Mouse (Mus musculus): ENCODE measurements around the gene Enkd1. TPM values are rescaled to one million over a fixed set of nuclear protein-coding genes. Genes with fewer than 3 reads are reported as not detected.

The Enkd1 gene
- polyA plus RNA-seq, 1 experiment from 2014 or later, result 27.4 TPM

Other genes with a start within 250 kb of the Enkd1 start
- gene Tppp3, start 236.7 kb downstream of the Enkd1 start, polyA plus RNA-seq (2015; fragmentation: Nextera tagmentation; extraction: Ambion mirVana), result 34.6 and 40.4 TPM in 2 replicates
- gene Zdhhc1, start 211.3 kb downstream of the Enkd1 start, polyA plus RNA-seq (2015; fragmentation: Nextera tagmentation; extraction: Ambion mirVana), result 20.6 and 24.8 TPM in 2 replicates
- gene Hsd11b2, start 189.5 kb downstream of the Enkd1 start, polyA plus RNA-seq (2015; fragmentation: Nextera tagmentation; extraction: Ambion mirVana), result 3.9 and 6.1 TPM in 2 replicates
- 136 and 152 TPM in 2 replicates for gene Atp6v0d1, start 142.2 kb downstream of the Enkd1 start, polyA plus RNA-seq (2015; fragmentation: Nextera tagmentation; extraction: Ambion mirVana)
- gene Ripor1, start 103.0 kb downstream of the Enkd1 start, polyA plus RNA-seq (2015; fragmentation: Nextera tagmentation; extraction: Ambion mirVana), result 17.6 and 20.6 TPM in 2 replicates
- gene Ctcf, start 71.6 kb downstream of the Enkd1 start, polyA plus RNA-seq (2015; fragmentation: Nextera tagmentation; extraction: Ambion mirVana), result 165 and 173 TPM in 2 replicates
- gene Agrp, start 70.8 kb downstream of the Enkd1 start, polyA plus RNA-seq (2015; fragmentation: Nextera tagmentation; extraction: Ambion mirVana), result 0.62 and 0.88 TPM in 2 replicates
- gene Carmil2, start 21.9 kb downstream of the Enkd1 start, polyA plus RNA-seq (2015; fragmentation: Nextera tagmentation; extraction: Ambion mirVana), result 5.9 and 6.4 TPM in 2 replicates
- gene Acd, start 7.1 kb downstream of the Enkd1 start, polyA plus RNA-seq (2015; fragmentation: Nextera tagmentation; extraction: Ambion mirVana), result 98.3 and 99.2 TPM in 2 replicates
- gene Pard6a, start 7.1 kb downstream of the Enkd1 start, polyA plus RNA-seq (2015; fragmentation: Nextera tagmentation; extraction: Ambion mirVana), result 42.1 and 43.6 TPM in 2 replicates
- 0.19 TPM in 1 of 2 replicates, not detected in the other for gene 4933405L10Rik, start 555 bp downstream of the Enkd1 start, polyA plus RNA-seq (2015; fragmentation: Nextera tagmentation; extraction: Ambion mirVana)
- gene Gfod2, start 50.5 kb upstream of the Enkd1 start, polyA plus RNA-seq (2015; fragmentation: Nextera tagmentation; extraction: Ambion mirVana), result 64.7 and 65.7 TPM in 2 replicates
- 14.2 and 14.7 TPM in 2 replicates for gene Ranbp10, start 119.1 kb upstream of the Enkd1 start, polyA plus RNA-seq (2015; fragmentation: Nextera tagmentation; extraction: Ambion mirVana)
- 0.43 and 1.00 TPM in 2 replicates for gene Tsnaxip1, start 119.5 kb upstream of the Enkd1 start, polyA plus RNA-seq (2015; fragmentation: Nextera tagmentation; extraction: Ambion mirVana)
- gene Cenpt, start 145.1 kb upstream of the Enkd1 start, polyA plus RNA-seq (2015; fragmentation: Nextera tagmentation; extraction: Ambion mirVana), result 68.8 and 71.4 TPM in 2 replicates
- 65.9 and 68.3 TPM in 2 replicates for gene Thap11, start 146.9 kb upstream of the Enkd1 start, polyA plus RNA-seq (2015; fragmentation: Nextera tagmentation; extraction: Ambion mirVana)
- 254 and 295 TPM in 2 replicates for gene Nutf2, start 152.4 kb upstream of the Enkd1 start, polyA plus RNA-seq (2015; fragmentation: Nextera tagmentation; extraction: Ambion mirVana)
- gene Edc4, start 172.7 kb upstream of the Enkd1 start, polyA plus RNA-seq (2015; fragmentation: Nextera tagmentation; extraction: Ambion mirVana), result 46.4 and 56.9 TPM in 2 replicates
- 0.50 and 0.84 TPM in 2 replicates for gene Nrn1l, start 185.4 kb upstream of the Enkd1 start, polyA plus RNA-seq (2015; fragmentation: Nextera tagmentation; extraction: Ambion mirVana)
- 12.8 and 14.4 TPM in 2 replicates for gene Pskh1, start 192.2 kb upstream of the Enkd1 start, polyA plus RNA-seq (2015; fragmentation: Nextera tagmentation; extraction: Ambion mirVana)
- gene Ctrl, start 225.7 kb upstream of the Enkd1 start, polyA plus RNA-seq (2015; fragmentation: Nextera tagmentation; extraction: Ambion mirVana), result 1.9 TPM in 2 replicates
- gene Psmb10, start 230.2 kb upstream of the Enkd1 start, polyA plus RNA-seq (2015; fragmentation: Nextera tagmentation; extraction: Ambion mirVana), result 29.0 and 29.1 TPM in 2 replicates
- gene Lcat, start 235.2 kb upstream of the Enkd1 start, polyA plus RNA-seq (2015; fragmentation: Nextera tagmentation; extraction: Ambion mirVana), result 0.61 and 0.69 TPM in 2 replicates

Measured in forebrain, embryonic 13.5 days (tissue).